Mouse (Mus musculus): Measurements from ENCODE around the gene Nfatc2ip. TPM values are rescaled to one million over a fixed set of nuclear protein-coding genes. Genes with fewer than 3 reads are reported as not detected.

Gene Nfatc2ip
- total RNA-seq, 1 experiment = 45.6 TPM

DNA sequence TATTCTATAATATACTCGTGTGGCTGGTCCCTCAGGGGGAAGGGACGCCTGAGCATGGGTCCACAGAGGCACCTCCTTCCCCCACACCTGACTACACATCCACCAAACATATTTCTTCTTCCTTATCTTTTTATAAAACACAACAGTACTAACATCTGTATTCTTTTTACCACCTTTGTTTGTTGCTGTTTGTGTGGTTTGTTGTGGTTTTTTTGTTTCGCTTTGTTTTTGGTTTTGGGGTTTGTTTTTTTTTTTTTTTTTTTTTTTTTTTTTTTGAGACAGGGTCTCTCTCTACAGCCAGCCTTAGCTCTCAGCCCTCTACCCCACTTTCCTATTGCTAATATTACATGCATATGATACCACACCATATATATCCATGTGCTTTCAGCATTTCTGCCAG lies 50.6 kb downstream of the Nfatc2ip start:
- DNase-seq (ENCODE audit: low read depth, low spot score) = no peak
- in situ Hi-C loops (cut with MboI; ENCODE audit: low sequenced_read_pairs in 2 of 2, unreplicated experiment in 2 of 2) = no loop called here
- Histone ChIP-seq H3K4me1 (ENCODE audit: control insufficient read depth in 2 of 2, insufficient read depth in 2 of 2, low read length in 2 of 2, poor library complexity in 1 of 2) (peaks cover 0 to 15% of the 10 kb centered on the region in 2 experiments; a peak in 1 of 4 replicates), H3K4me3 (ENCODE audit: insufficient read depth in 1 of 2, low read depth in 1 of 2, low read length in 2 of 2, poor library complexity in 1 of 2, severe bottlenecking in 1 of 2) (no peak overlapping the region), H3K27ac (ENCODE audit: insufficient read depth, low read depth, low read length, poor library complexity, severe bottlenecking) (peak overlapping the region; percentile 74; the same call in 1 of the 2 replicates), H3K9ac (ENCODE audit: insufficient read depth, low read depth, low read length, poor library complexity, severe bottlenecking) (no peak overlapping the region), H3K9me3 (ENCODE audit: control insufficient read depth, insufficient read depth, low read depth, low read length) (no peaks in the 10 kb centered on the region), H3K36me3 (ENCODE audit: control insufficient read depth, insufficient read depth, low read length, poor library complexity, severe bottlenecking) (no peaks in the 10 kb centered on the region)
- no peak for TF ChIP-seq CHD2 (IDR thresholded peaks at IDR 0.05; ENCODE audit: low read depth, low read length)
- TF ChIP-seq ZNF384 (IDR thresholded peaks at IDR 0.05; ENCODE audit: low read depth, low read length) = peak; percentile 56; the same call in 1 of the 2 replicates

DNA sequence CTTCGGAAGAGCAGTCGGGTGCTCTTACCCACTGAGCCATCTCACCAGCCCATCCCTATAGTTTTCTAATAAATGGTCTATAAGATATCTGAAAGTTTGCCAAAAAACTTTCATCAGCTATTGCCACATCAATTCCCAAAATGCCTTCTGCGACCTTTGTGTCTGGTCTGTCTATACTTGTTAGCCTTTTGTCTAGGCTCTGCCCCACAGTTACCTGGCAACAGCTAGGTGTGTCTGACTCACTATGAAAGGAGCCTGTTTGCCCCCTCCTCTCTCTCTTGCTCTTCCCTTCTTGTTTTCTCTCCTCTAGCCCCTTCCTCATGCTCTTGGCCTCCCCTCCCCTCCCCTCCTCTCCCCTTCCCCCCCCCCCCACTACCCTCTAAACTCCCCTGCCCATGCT lies 51.0 kb downstream of the Nfatc2ip start:
- DNase-seq (ENCODE audit: low read depth, low spot score) = no peak
- peak overlapping the region; percentile 74; the same call in 1 of the 2 replicates for H3K27ac ChIP-seq (ENCODE audit: insufficient read depth, low read depth, low read length, poor library complexity, severe bottlenecking)
- no peak overlapping the region for H3K9ac ChIP-seq (ENCODE audit: insufficient read depth, low read depth, low read length, poor library complexity, severe bottlenecking)
- no peaks in the 10 kb centered on the region for H3K36me3 ChIP-seq (ENCODE audit: control insufficient read depth, insufficient read depth, low read length, poor library complexity, severe bottlenecking)
- no peaks in the 10 kb centered on the region for H3K9me3 ChIP-seq (ENCODE audit: control insufficient read depth, insufficient read depth, low read depth, low read length)
- H3K4me1 ChIP-seq (ENCODE audit: control insufficient read depth in 2 of 2, insufficient read depth in 2 of 2, low read length in 2 of 2, poor library complexity in 1 of 2) = peaks cover 0 to 15% of the 10 kb centered on the region in 2 experiments; a peak in 2 of 4 replicates
- no peak overlapping the region for H3K4me3 ChIP-seq (ENCODE audit: insufficient read depth in 1 of 2, low read depth in 1 of 2, low read length in 2 of 2, poor library complexity in 1 of 2, severe bottlenecking in 1 of 2)
- in situ Hi-C loops (cut with MboI; ENCODE audit: low sequenced_read_pairs in 2 of 2, unreplicated experiment in 2 of 2) = no loop called here
- TF ChIP-seq ZC3H11A (IDR thresholded peaks at IDR 0.05; ENCODE audit: borderline replicate concordance, low read depth, low read length) = no peak
- TF ChIP-seq HCFC1 (IDR thresholded peaks at IDR 0.05; ENCODE audit: borderline replicate concordance, insufficient read depth, low read length) = no peak
- no peak for TF ChIP-seq ZNF384 (IDR thresholded peaks at IDR 0.05; ENCODE audit: low read depth, low read length)
- TF ChIP-seq CHD2 (IDR thresholded peaks at IDR 0.05; ENCODE audit: low read depth, low read length) = no peak
- TF ChIP-seq MAFK (IDR thresholded peaks at IDR 0.05; ENCODE audit: insufficient read depth, low read depth, low read length) = no peak

DNA sequence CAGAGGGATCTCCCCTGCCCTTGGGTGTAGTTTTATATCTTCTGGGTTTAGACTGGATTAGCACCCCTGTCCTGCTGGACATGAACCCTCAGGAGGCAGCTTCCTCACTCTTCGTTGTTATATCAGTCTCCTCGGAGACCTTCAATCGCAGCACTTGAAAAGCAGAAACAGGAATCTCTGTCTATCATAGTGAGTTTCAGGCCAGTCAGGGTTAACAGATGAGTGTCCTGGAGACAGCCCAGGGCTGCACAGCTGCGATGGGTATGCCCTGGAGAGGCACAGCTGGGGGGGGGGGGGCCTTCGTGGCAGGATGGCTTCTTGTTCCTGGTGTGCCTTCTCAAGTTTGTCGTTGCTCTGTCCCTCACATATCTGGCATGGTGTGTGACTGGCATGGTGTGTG lies 55.6 kb downstream of the Nfatc2ip start:
- Histone ChIP-seq H3K27ac (ENCODE audit: insufficient read depth, low read depth, low read length, poor library complexity, severe bottlenecking) (no peak overlapping the region), H3K9me3 (ENCODE audit: control insufficient read depth, insufficient read depth, low read depth, low read length) (no peaks in the 10 kb centered on the region), H3K9ac (ENCODE audit: insufficient read depth, low read depth, low read length, poor library complexity, severe bottlenecking) (no peak overlapping the region), H3K36me3 (ENCODE audit: control insufficient read depth, insufficient read depth, low read length, poor library complexity, severe bottlenecking) (no peaks in the 10 kb centered on the region), H3K4me3 (ENCODE audit: insufficient read depth in 1 of 2, low read depth in 1 of 2, low read length in 2 of 2, poor library complexity in 1 of 2, severe bottlenecking in 1 of 2) (no peak overlapping the region), H3K4me1 (ENCODE audit: control insufficient read depth in 2 of 2, insufficient read depth in 2 of 2, low read length in 2 of 2, poor library complexity in 1 of 2) (peaks cover 0 to 32% of the 10 kb centered on the region in 2 experiments; a peak in 2 of 4 replicates)
- TF ChIP-seq MAFK (IDR thresholded peaks at IDR 0.05; ENCODE audit: insufficient read depth, low read depth, low read length) = no peak
- no peak for TF ChIP-seq ZC3H11A (IDR thresholded peaks at IDR 0.05; ENCODE audit: borderline replicate concordance, low read depth, low read length)
- no peak for TF ChIP-seq CHD2 (IDR thresholded peaks at IDR 0.05; ENCODE audit: low read depth, low read length)
- TF ChIP-seq ZNF384 (IDR thresholded peaks at IDR 0.05; ENCODE audit: low read depth, low read length) = no peak
- in situ Hi-C loops (cut with MboI; ENCODE audit: low sequenced_read_pairs in 2 of 2, unreplicated experiment in 2 of 2) = no loop called here
- no peak for DNase-seq (ENCODE audit: low read depth, low spot score)

DNA sequence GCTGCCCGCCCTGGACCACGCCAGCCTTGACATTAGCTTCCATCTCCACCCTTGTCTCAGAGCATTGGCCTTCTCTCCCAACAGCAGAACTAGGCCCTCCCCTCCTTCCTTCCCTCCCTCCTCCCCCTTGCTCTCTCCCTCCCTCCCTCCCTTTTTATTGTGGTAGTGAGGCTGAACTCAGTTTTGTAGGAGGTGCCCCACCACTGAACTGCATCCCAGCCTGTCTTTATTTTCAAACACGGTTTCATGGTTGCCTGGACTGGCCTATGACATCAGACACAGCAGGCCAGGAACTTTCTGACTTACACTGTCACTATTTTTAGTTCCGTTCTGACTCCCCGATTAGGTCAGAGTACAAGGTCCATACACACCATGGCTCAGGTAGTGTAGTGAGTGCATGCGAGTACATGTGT lies 56.3 kb downstream of the Nfatc2ip start:
- H3K4me3 ChIP-seq (ENCODE audit: insufficient read depth in 1 of 2, low read depth in 1 of 2, low read length in 2 of 2, poor library complexity in 1 of 2, severe bottlenecking in 1 of 2) = no peak overlapping the region
- TF ChIP-seq MAFK (IDR thresholded peaks at IDR 0.05; ENCODE audit: insufficient read depth, low read depth, low read length) (no peak), ZNF384 (IDR thresholded peaks at IDR 0.05; ENCODE audit: low read depth, low read length) (no peak), CHD2 (IDR thresholded peaks at IDR 0.05; ENCODE audit: low read depth, low read length) (no peak), HCFC1 (IDR thresholded peaks at IDR 0.05; ENCODE audit: borderline replicate concordance, insufficient read depth, low read length) (no peak), ZC3H11A (IDR thresholded peaks at IDR 0.05; ENCODE audit: borderline replicate concordance, low read depth, low read length) (no peak)
- peak overlapping the region; percentile 20; the same call in 1 of the 2 replicates for H3K9ac ChIP-seq (ENCODE audit: insufficient read depth, low read depth, low read length, poor library complexity, severe bottlenecking)
- H3K4me1 ChIP-seq (ENCODE audit: control insufficient read depth in 2 of 2, insufficient read depth in 2 of 2, low read length in 2 of 2, poor library complexity in 1 of 2) = peaks cover 0 to 30% of the 10 kb centered on the region in 2 experiments; a peak in 2 of 4 replicates
- H3K36me3 ChIP-seq (ENCODE audit: control insufficient read depth, insufficient read depth, low read length, poor library complexity, severe bottlenecking) = no peaks in the 10 kb centered on the region
- no peak overlapping the region for H3K27ac ChIP-seq (ENCODE audit: insufficient read depth, low read depth, low read length, poor library complexity, severe bottlenecking)
- no peaks in the 10 kb centered on the region for H3K9me3 ChIP-seq (ENCODE audit: control insufficient read depth, insufficient read depth, low read depth, low read length)
- in situ Hi-C loops (cut with MboI; ENCODE audit: low sequenced_read_pairs in 2 of 2, unreplicated experiment in 2 of 2) = no loop called here
- DNase-seq (ENCODE audit: low read depth, low spot score) = no peak

DNA sequence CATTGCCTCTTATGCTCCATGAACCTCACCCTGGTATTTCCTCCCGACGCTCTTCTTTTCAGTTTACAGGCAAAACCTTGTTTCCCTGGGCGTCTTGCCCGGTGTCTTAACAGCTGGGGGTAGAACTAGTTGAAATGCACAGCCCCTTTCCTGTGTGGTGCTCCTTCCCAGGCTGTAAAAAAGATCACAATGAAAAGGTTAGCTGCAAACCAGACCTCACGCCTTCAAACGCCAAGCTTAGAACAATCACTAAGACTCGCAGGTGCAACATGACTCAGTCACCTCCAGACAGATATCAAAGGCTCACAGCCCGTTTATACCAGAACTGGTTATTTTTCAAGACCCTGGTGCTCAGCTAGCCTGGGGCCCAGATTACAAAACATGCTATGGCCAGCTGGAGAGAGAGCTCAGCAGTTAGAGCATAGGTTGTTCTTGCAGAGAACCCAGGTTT lies 57.0 kb downstream of the Nfatc2ip start:
- TF ChIP-seq HCFC1 (IDR thresholded peaks at IDR 0.05; ENCODE audit: borderline replicate concordance, insufficient read depth, low read length) (no peak), CHD2 (IDR thresholded peaks at IDR 0.05; ENCODE audit: low read depth, low read length) (no peak), ZNF384 (IDR thresholded peaks at IDR 0.05; ENCODE audit: low read depth, low read length) (no peak)
- H3K9me3 ChIP-seq (ENCODE audit: control insufficient read depth, insufficient read depth, low read depth, low read length) = no peaks in the 10 kb centered on the region
- in situ Hi-C loops (cut with MboI; ENCODE audit: low sequenced_read_pairs in 2 of 2, unreplicated experiment in 2 of 2) = no loop called here
- H3K36me3 ChIP-seq (ENCODE audit: control insufficient read depth, insufficient read depth, low read length, poor library complexity, severe bottlenecking) = no peaks in the 10 kb centered on the region
- no peak overlapping the region for H3K27ac ChIP-seq (ENCODE audit: insufficient read depth, low read depth, low read length, poor library complexity, severe bottlenecking)
- peaks cover 0 to 30% of the 10 kb centered on the region in 2 experiments; a peak in 2 of 4 replicates for H3K4me1 ChIP-seq (ENCODE audit: control insufficient read depth in 2 of 2, insufficient read depth in 2 of 2, low read length in 2 of 2, poor library complexity in 1 of 2)
- H3K4me3 ChIP-seq (ENCODE audit: insufficient read depth in 1 of 2, low read depth in 1 of 2, low read length in 2 of 2, poor library complexity in 1 of 2, severe bottlenecking in 1 of 2) = no peak overlapping the region
- DNase-seq (ENCODE audit: low read depth, low spot score) = no peak
- H3K9ac ChIP-seq (ENCODE audit: insufficient read depth, low read depth, low read length, poor library complexity, severe bottlenecking) = no peak overlapping the region

All from ES-E14 (cell line).